Mouse (Mus musculus): ENCODE data around the gene Cfap74.
A peak's percentile ranks its signal among the peaks of the same experiment; 100 is the strongest.
"Not testable (repeated sequence)": the region's sequence is repeated elsewhere in the genome, so short reads cannot be mapped to it uniquely, and the experiment has no call there.

The Cfap74 gene

GRCm38 (mm10) chr4:155469590-155470262 lies 60.7 kb downstream of the Cfap74 start:
- no peak for DNase-seq (ENCODE audit: low spot score in 2 of 2)

- DNase-seq (ENCODE audit: low spot score in 2 of 2) = no peak
Measured at GRCm38 (mm10) chr4:155470263-155470953, 61.4 kb downstream of the Cfap74 start.

- no peak for DNase-seq (ENCODE audit: low spot score in 2 of 2)
Measured at GRCm38 (mm10) chr4:155470997-155471396, 62.0 kb downstream of the Cfap74 start.

- no peak for DNase-seq (ENCODE audit: low spot score in 2 of 2)
Measured at GRCm38 (mm10) chr4:155471406-155471805, 62.4 kb downstream of the Cfap74 start.

- DNase-seq (ENCODE audit: low spot score in 2 of 2) = no peak
Measured at GRCm38 (mm10) chr4:155472716-155473290, 63.8 kb downstream of the Cfap74 start.

- DNase-seq (ENCODE audit: low spot score in 2 of 2) = peak in 1 of 2 experiments; percentile 51
Measured at GRCm38 (mm10) chr4:155473319-155473718, 64.3 kb downstream of the Cfap74 start.

- DNase-seq (ENCODE audit: low spot score in 2 of 2) = not testable (repeated sequence)
Measured at GRCm38 (mm10) chr4:155473796-155474195, 64.8 kb downstream of the Cfap74 start.

GRCm38 (mm10) chr4:155481381-155482124 lies 72.6 kb downstream of the Cfap74 start:
- peak; percentile 81 to 87 for DNase-seq (ENCODE audit: low spot score in 2 of 2)

GRCm38 (mm10) chr4:155482125-155482480 lies 73.1 kb downstream of the Cfap74 start:
- no peak for DNase-seq (ENCODE audit: low spot score in 2 of 2)

GRCm38 (mm10) chr4:155482733-155483540 lies 73.9 kb downstream of the Cfap74 start:
- no peak for DNase-seq (ENCODE audit: low spot score in 2 of 2)

GRCm38 (mm10) chr4:155485521-155485920 lies 76.5 kb downstream of the Cfap74 start:
- DNase-seq (ENCODE audit: low spot score in 2 of 2) = no peak

- DNase-seq (ENCODE audit: low spot score in 2 of 2) = no peak
Measured at GRCm38 (mm10) chr4:155487746-155488145, 78.8 kb downstream of the Cfap74 start.

GRCm38 (mm10) chr4:155488232-155489025 lies 79.4 kb downstream of the Cfap74 start:
- DNase-seq (ENCODE audit: low spot score in 2 of 2) = peak in 1 of 2 experiments; percentile 37

GRCm38 (mm10) chr4:155489101-155489970 lies 80.3 kb downstream of the Cfap74 start:
- no peak for DNase-seq (ENCODE audit: low spot score in 2 of 2)

GRCm38 (mm10) chr4:155490456-155490855 lies 81.5 kb downstream of the Cfap74 start:
- DNase-seq (ENCODE audit: low spot score in 2 of 2) = no peak

GRCm38 (mm10) chr4:155490990-155491504 lies 82.1 kb downstream of the Cfap74 start, which contains the start of gene Gnb1:
Gene Gnb1 (plus strand): TSS chr4:155491361.
- peak; percentile 94 to 96 for DNase-seq (ENCODE audit: low spot score in 2 of 2)

- DNase-seq (ENCODE audit: low spot score in 2 of 2) = no peak
Measured at GRCm38 (mm10) chr4:155491529-155492130, 82.6 kb downstream of the Cfap74 start.

- DNase-seq (ENCODE audit: low spot score in 2 of 2) = peak in 1 of 2 experiments; percentile 54
Measured at GRCm38 (mm10) chr4:155492131-155492633, 83.2 kb downstream of the Cfap74 start.

GRCm38 (mm10) chr4:155494891-155495290 lies 85.9 kb downstream of the Cfap74 start:
- no peak for DNase-seq (ENCODE audit: low spot score in 2 of 2)

Data from cerebellum, postnatal 4 days (tissue).